Mouse (Mus musculus): ENCODE data around the gene Tubb4b. TPM values are rescaled to one million over a fixed set of nuclear protein-coding genes. Genes with fewer than 3 reads are reported as not detected.

The Tubb4b gene
- polyA plus RNA-seq, 1 experiment from 2014 or later = 387 TPM

GRCm38 (mm10) chr2:25194486-25195171, 29.9 kb downstream of the Tubb4b start:
- no peak for ATAC-seq (ENCODE audit: low read depth)
- Histone ChIP-seq H3K4me2 (ENCODE audit: low read depth, low read length) (no peak overlapping the region), H3K27me3 (ENCODE audit: control insufficient read depth, insufficient read depth, low read length) (peaks cover 9% of the 10 kb centered on the region; the same call in 1 of the 2 replicates), H3K4me3 (ENCODE audit: low read depth, low read length) (no peak overlapping the region), H3K27ac (ENCODE audit: low read depth, low read length) (no peak overlapping the region), H3K36me3 (ENCODE audit: control insufficient read depth, insufficient read depth, low read length) (peaks cover 11% of the 10 kb centered on the region), H3K9me3 (ENCODE audit: control insufficient read depth, low read length) (no peaks in the 10 kb centered on the region), H3K9ac (replicated peaks; ENCODE audit: low read depth, low read length) (no peak overlapping the region), H3K4me1 (ENCODE audit: control insufficient read depth, insufficient read depth, low read length) (no peaks in the 10 kb centered on the region)
- 87% methylated on average over 17 of the region's 17 CpGs for WGBS

DNA sequence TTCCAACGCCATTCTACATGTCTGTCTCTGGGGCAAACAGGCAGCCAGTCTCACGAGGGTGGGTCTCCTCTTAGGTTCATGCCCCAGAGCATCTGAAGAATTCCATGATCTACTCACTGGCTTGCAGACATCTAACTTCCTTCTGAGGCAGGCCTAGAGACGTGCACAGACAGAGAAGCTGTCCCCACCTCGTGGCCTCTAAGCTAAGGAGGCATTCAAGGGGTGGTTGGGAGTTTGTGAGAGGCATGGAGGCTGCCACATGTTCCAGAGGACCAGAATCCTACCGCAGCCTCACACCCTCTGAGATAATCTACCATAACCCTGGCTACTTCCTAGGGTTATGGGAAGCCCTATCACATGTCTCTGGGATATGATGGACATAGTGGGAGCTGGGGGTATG, 30.5 kb downstream of the Tubb4b start:
- no peak for ATAC-seq (ENCODE audit: low read depth)
- no peak overlapping the region for H3K4me3 ChIP-seq (ENCODE audit: low read depth, low read length)
- no peak overlapping the region for H3K27ac ChIP-seq (ENCODE audit: low read depth, low read length)
- 80% methylated on average over 5 of the region's 5 CpGs for WGBS
- H3K9me3 ChIP-seq (ENCODE audit: control insufficient read depth, low read length) = no peaks in the 10 kb centered on the region
- peaks cover 9% of the 10 kb centered on the region; the same call in 1 of the 2 replicates for H3K27me3 ChIP-seq (ENCODE audit: control insufficient read depth, insufficient read depth, low read length)
- peaks cover 7% of the 10 kb centered on the region for H3K36me3 ChIP-seq (ENCODE audit: control insufficient read depth, insufficient read depth, low read length)
- H3K4me2 ChIP-seq (ENCODE audit: low read depth, low read length) = no peak overlapping the region
- no peak overlapping the region for H3K9ac ChIP-seq (replicated peaks; ENCODE audit: low read depth, low read length)
- no peaks in the 10 kb centered on the region for H3K4me1 ChIP-seq (ENCODE audit: control insufficient read depth, insufficient read depth, low read length)

DNA sequence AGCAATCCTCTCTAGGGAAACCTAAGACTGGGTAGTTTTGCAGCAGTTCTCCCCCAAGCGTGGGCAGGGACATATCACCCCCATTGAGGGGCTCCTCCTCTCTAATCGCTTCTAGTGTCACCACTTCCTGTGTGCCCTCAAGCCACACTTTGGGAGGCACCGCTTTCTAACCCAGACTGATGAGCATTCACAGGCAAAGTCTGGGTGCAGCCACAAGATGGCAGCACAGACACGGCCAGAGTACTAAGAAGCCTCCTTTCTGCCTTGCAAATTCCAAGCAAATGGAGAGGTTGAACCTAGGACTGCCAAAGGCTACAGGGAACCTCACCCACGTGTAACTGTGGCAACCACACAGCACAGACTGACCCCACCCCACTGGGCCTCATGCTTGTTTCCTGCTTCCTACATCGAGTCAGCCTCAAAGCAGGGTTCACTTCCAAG, 31.2 kb downstream of the Tubb4b start:
- no peak overlapping the region for H3K4me2 ChIP-seq (ENCODE audit: low read depth, low read length)
- WGBS = 2% methylated on average over 6 of the region's 6 CpGs

DNA sequence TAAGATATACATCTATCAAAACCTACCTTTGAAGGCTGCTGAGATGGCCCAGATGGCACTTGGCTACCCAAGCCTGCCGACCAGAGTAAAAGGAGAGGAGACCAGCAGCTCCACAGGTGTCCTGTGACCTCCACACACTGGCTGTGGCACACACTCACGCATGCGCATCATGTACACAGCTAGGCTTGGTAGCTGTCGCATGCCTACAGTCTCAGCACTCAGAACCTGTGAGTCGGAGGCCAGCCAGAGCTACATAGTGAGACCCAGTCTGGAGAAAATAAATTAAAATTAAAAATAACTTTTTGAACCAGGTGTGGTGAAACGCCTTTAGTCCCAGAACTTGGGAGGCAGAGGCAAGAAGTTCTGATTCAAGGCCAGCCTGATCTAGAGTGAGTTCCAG, 36.7 kb downstream of the Tubb4b start:
- H3K4me3 ChIP-seq (ENCODE audit: low read depth, low read length) = no peak overlapping the region
- H3K27ac ChIP-seq (ENCODE audit: low read depth, low read length) = no peak overlapping the region
- no peak overlapping the region for H3K9ac ChIP-seq (replicated peaks; ENCODE audit: low read depth, low read length)
- no peak overlapping the region for H3K4me2 ChIP-seq (ENCODE audit: low read depth, low read length)
- no peaks in the 10 kb centered on the region for H3K9me3 ChIP-seq (ENCODE audit: control insufficient read depth, low read length)
- WGBS = 82% methylated on average over 6 of the region's 6 CpGs
- no peak for ATAC-seq (ENCODE audit: low read depth)
- H3K4me1 ChIP-seq (ENCODE audit: control insufficient read depth, insufficient read depth, low read length) = peaks cover 1% of the 10 kb centered on the region
- H3K27me3 ChIP-seq (ENCODE audit: control insufficient read depth, insufficient read depth, low read length) = no peaks in the 10 kb centered on the region
- H3K36me3 ChIP-seq (ENCODE audit: control insufficient read depth, insufficient read depth, low read length) = no peaks in the 10 kb centered on the region

More for the DNA sequence above, 31.2 kb downstream of the Tubb4b start:
- Histone ChIP-seq H3K27me3 (ENCODE audit: control insufficient read depth, insufficient read depth, low read length) (peaks cover 9% of the 10 kb centered on the region; the same call in 1 of the 2 replicates), H3K4me3 (ENCODE audit: low read depth, low read length) (no peak overlapping the region), H3K9ac (replicated peaks; ENCODE audit: low read depth, low read length) (no peak overlapping the region), H3K36me3 (ENCODE audit: control insufficient read depth, insufficient read depth, low read length) (peaks cover 5% of the 10 kb centered on the region; the same call in 1 of the 2 replicates), H3K4me1 (ENCODE audit: control insufficient read depth, insufficient read depth, low read length) (no peaks in the 10 kb centered on the region), H3K27ac (ENCODE audit: low read depth, low read length) (no peak overlapping the region), H3K9me3 (ENCODE audit: control insufficient read depth, low read length) (no peaks in the 10 kb centered on the region)
- ATAC-seq (ENCODE audit: low read depth) = peak; percentile 83

GRCm38 (mm10) chr2:25186575-25186930, 37.9 kb downstream of the Tubb4b start:
- peak overlapping the region; percentile 32 for H3K4me3 ChIP-seq (ENCODE audit: low read depth, low read length)
- ATAC-seq (ENCODE audit: low read depth) = no peak
- peaks cover 5% of the 10 kb centered on the region for H3K4me1 ChIP-seq (ENCODE audit: control insufficient read depth, insufficient read depth, low read length)
- no peaks in the 10 kb centered on the region for H3K9me3 ChIP-seq (ENCODE audit: control insufficient read depth, low read length)
- peak overlapping the region; percentile 68 for H3K27ac ChIP-seq (ENCODE audit: low read depth, low read length)
- no peaks in the 10 kb centered on the region for H3K27me3 ChIP-seq (ENCODE audit: control insufficient read depth, insufficient read depth, low read length)
- H3K36me3 ChIP-seq (ENCODE audit: control insufficient read depth, insufficient read depth, low read length) = no peaks in the 10 kb centered on the region
- peak overlapping the region; percentile 46 for H3K4me2 ChIP-seq (ENCODE audit: low read depth, low read length)
- WGBS = 36% methylated on average over 5 of the region's 5 CpGs
- H3K9ac ChIP-seq (replicated peaks; ENCODE audit: low read depth, low read length) = no peak overlapping the region

- peak; percentile 83 for ATAC-seq (ENCODE audit: low read depth)
- H3K9ac ChIP-seq (replicated peaks; ENCODE audit: low read depth, low read length) = peak overlapping the region; percentile 43
- WGBS = under 1% methylated on average over 57 of the region's 64 CpGs
Observed at GRCm38 (mm10) chr2:25185625-25186574, 38.6 kb downstream of the Tubb4b start.

GRCm38 (mm10) chr2:25184496-25184895, 40.0 kb downstream of the Tubb4b start:
- Histone ChIP-seq H3K27me3 (ENCODE audit: control insufficient read depth, insufficient read depth, low read length) (no peaks in the 10 kb centered on the region), H3K27ac (ENCODE audit: low read depth, low read length) (no peak overlapping the region), H3K4me2 (ENCODE audit: low read depth, low read length) (peak overlapping the region; percentile 46; the same call in 1 of the 2 replicates), H3K4me1 (ENCODE audit: control insufficient read depth, insufficient read depth, low read length) (peaks cover 9% of the 10 kb centered on the region), H3K9me3 (ENCODE audit: control insufficient read depth, low read length) (no peaks in the 10 kb centered on the region), H3K4me3 (ENCODE audit: low read depth, low read length) (no peak overlapping the region), H3K36me3 (ENCODE audit: control insufficient read depth, insufficient read depth, low read length) (no peaks in the 10 kb centered on the region), H3K9ac (replicated peaks; ENCODE audit: low read depth, low read length) (no peak overlapping the region)
- ATAC-seq (ENCODE audit: low read depth) = no peak
- 89% methylated on average over 7 of the region's 7 CpGs for WGBS

More at GRCm38 (mm10) chr2:25185625-25186574, 38.6 kb downstream of the Tubb4b start:
- Histone ChIP-seq H3K27me3 (ENCODE audit: control insufficient read depth, insufficient read depth, low read length) (no peaks in the 10 kb centered on the region), H3K4me1 (ENCODE audit: control insufficient read depth, insufficient read depth, low read length) (peaks cover 5% of the 10 kb centered on the region), H3K4me3 (ENCODE audit: low read depth, low read length) (peak overlapping the region; percentile 32), H3K9me3 (ENCODE audit: control insufficient read depth, low read length) (no peaks in the 10 kb centered on the region), H3K27ac (ENCODE audit: low read depth, low read length) (peak overlapping the region; percentile 68), H3K36me3 (ENCODE audit: control insufficient read depth, insufficient read depth, low read length) (no peaks in the 10 kb centered on the region), H3K4me2 (ENCODE audit: low read depth, low read length) (peak overlapping the region; percentile 46)

DNA sequence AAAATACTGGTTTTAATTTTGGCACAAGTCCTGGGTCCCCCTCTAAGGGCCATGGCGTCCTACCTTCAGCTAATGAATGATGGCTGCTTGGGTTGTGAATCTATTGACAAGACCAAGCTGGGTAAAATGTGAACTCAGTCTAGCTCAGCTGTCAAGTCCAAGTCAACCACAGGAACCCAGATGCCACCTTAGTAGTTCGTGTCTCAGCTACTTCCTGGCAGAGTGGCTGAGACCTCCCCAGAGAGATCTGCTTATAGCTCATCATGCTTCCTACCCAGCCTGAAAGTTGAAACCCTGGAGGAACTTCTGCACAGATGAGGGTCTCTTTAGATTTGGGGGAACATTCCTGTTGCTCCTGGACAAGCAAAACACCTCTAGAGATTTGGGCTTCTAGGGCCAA, 41.2 kb downstream of the Tubb4b start:
- Histone ChIP-seq H3K4me3 (ENCODE audit: low read depth, low read length) (peak overlapping the region; percentile 63; the same call in 1 of the 2 replicates), H3K27me3 (ENCODE audit: control insufficient read depth, insufficient read depth, low read length) (no peaks in the 10 kb centered on the region), H3K4me2 (ENCODE audit: low read depth, low read length) (peak overlapping the region; percentile 82), H3K27ac (ENCODE audit: low read depth, low read length) (no peak overlapping the region), H3K4me1 (ENCODE audit: control insufficient read depth, insufficient read depth, low read length) (peaks cover 9% of the 10 kb centered on the region), H3K9ac (replicated peaks; ENCODE audit: low read depth, low read length) (no peak overlapping the region), H3K9me3 (ENCODE audit: control insufficient read depth, low read length) (no peaks in the 10 kb centered on the region), H3K36me3 (ENCODE audit: control insufficient read depth, insufficient read depth, low read length) (no peaks in the 10 kb centered on the region)
- 47% methylated on average over 2 of the region's 2 CpGs for WGBS
- no peak for ATAC-seq (ENCODE audit: low read depth)
